Mouse (Mus musculus) spleen, postnatal 10 days (tissue): ENCODE results near the gene 6030458C11Rik.
A peak's percentile ranks its signal among the peaks of the same experiment; 100 is the strongest.
"Not testable (repeated sequence)": the region's sequence is repeated elsewhere in the genome, so short reads cannot be mapped to it uniquely, and the experiment has no call there.

Experiments
- DNase-seq, 2 experiments: peaks; one replicate each; pipeline ENCODE4 v3.0.0; 2021 to 2022; ENCODE audit warnings: low spot score in 2 of 2

Gene 6030458C11Rik

GRCm38 (mm10) chr15:12822416-12823395, 1.7 kb downstream of the 6030458C11Rik start:
- DNase-seq: no peak

- no peak for DNase-seq
Observed at GRCm38 (mm10) chr15:12817592-12817991, 6.9 kb downstream of the 6030458C11Rik start.

GRCm38 (mm10) chr15:12812646-12813045, 11.8 kb downstream of the 6030458C11Rik start:
- DNase-seq: no peak

GRCm38 (mm10) chr15:12809305-12809704, 15.1 kb downstream of the 6030458C11Rik start:
- no peak for DNase-seq

GRCm38 (mm10) chr15:12807088-12807487, 17.4 kb downstream of the 6030458C11Rik start:
- DNase-seq: no peak

GRCm38 (mm10) chr15:12805071-12805470, 19.4 kb downstream of the 6030458C11Rik start:
- DNase-seq: no peak

GRCm38 (mm10) chr15:12801142-12801506, 23.3 kb downstream of the 6030458C11Rik start:
- DNase-seq: not testable (repeated sequence)

GRCm38 (mm10) chr15:12800405-12801141, 23.9 kb downstream of the 6030458C11Rik start:
- DNase-seq: no peak

GRCm38 (mm10) chr15:12798043-12798442, 26.4 kb downstream of the 6030458C11Rik start:
- no peak for DNase-seq

GRCm38 (mm10) chr15:12795909-12796470, 28.5 kb downstream of the 6030458C11Rik start:
- no peak for DNase-seq

GRCm38 (mm10) chr15:12795457-12795894, 29.0 kb downstream of the 6030458C11Rik start:
- DNase-seq: peak; percentile 14 to 56

- no peak for DNase-seq
Observed at GRCm38 (mm10) chr15:12794311-12794710, 30.1 kb downstream of the 6030458C11Rik start.

- no peak for DNase-seq
Observed at GRCm38 (mm10) chr15:12789406-12789867, 35.0 kb downstream of the 6030458C11Rik start.

GRCm38 (mm10) chr15:12788536-12788935, 35.9 kb downstream of the 6030458C11Rik start:
- no peak for DNase-seq

GRCm38 (mm10) chr15:12781729-12782326, 42.6 kb downstream of the 6030458C11Rik start:
- no peak for DNase-seq

GRCm38 (mm10) chr15:12781296-12781695, 43.2 kb downstream of the 6030458C11Rik start:
- DNase-seq: no peak

GRCm38 (mm10) chr15:12774149-12774753, 50.2 kb downstream of the 6030458C11Rik start:
- no peak for DNase-seq

GRCm38 (mm10) chr15:12770958-12771357, 53.5 kb downstream of the 6030458C11Rik start:
- DNase-seq: no peak

- DNase-seq: no peak
Observed at GRCm38 (mm10) chr15:12766848-12767247, 57.6 kb downstream of the 6030458C11Rik start.

- DNase-seq: no peak
Observed at GRCm38 (mm10) chr15:12763147-12763546, 61.3 kb downstream of the 6030458C11Rik start.

GRCm38 (mm10) chr15:12762258-12762913, 62.1 kb downstream of the 6030458C11Rik start:
- DNase-seq: no peak
